Mouse (Mus musculus): Measurements from ENCODE around the gene Phykpl.

Gene Phykpl

GRCm38 (mm10) chr11:51584431-51585248 lies at the start of gene Phykpl:
Gene Phykpl (plus strand): TSS chr11:51584757.
- peak; percentile 96 to 97 for DNase-seq (ENCODE audit: low spot score in 2 of 2)

- no peak for DNase-seq (ENCODE audit: low spot score in 2 of 2)
These were observed 46.2 kb upstream of the Phykpl start for GRCm38 (mm10) chr11:51538388-51538787.

- no peak for DNase-seq (ENCODE audit: low spot score in 2 of 2)
These were observed 45.4 kb upstream of the Phykpl start for GRCm38 (mm10) chr11:51538919-51539758.

- DNase-seq (ENCODE audit: low spot score in 2 of 2) = peak; percentile 86 to 97
These were observed 44.7 kb upstream of the Phykpl start for GRCm38 (mm10) chr11:51539759-51540282.

GRCm38 (mm10) chr11:51542424-51542823 lies 42.1 kb upstream of the Phykpl start:
- DNase-seq (ENCODE audit: low spot score in 2 of 2) = no peak

- no peak for DNase-seq (ENCODE audit: low spot score in 2 of 2)
These were observed 41.0 kb upstream of the Phykpl start for GRCm38 (mm10) chr11:51543487-51544050.

- no peak for DNase-seq (ENCODE audit: low spot score in 2 of 2)
These were observed 40.1 kb upstream of the Phykpl start for GRCm38 (mm10) chr11:51544413-51544812.

GRCm38 (mm10) chr11:51545811-51546210 lies 38.7 kb upstream of the Phykpl start:
- no peak for DNase-seq (ENCODE audit: low spot score in 2 of 2)

- DNase-seq (ENCODE audit: low spot score in 2 of 2) = no peak
These were observed 33.3 kb upstream of the Phykpl start for GRCm38 (mm10) chr11:51551253-51551652.

GRCm38 (mm10) chr11:51552091-51552490 lies 32.5 kb upstream of the Phykpl start:
- DNase-seq (ENCODE audit: low spot score in 2 of 2) = no peak

- no peak for DNase-seq (ENCODE audit: low spot score in 2 of 2)
These were observed 30.0 kb upstream of the Phykpl start for GRCm38 (mm10) chr11:51554590-51554989.

GRCm38 (mm10) chr11:51555066-51555465 lies 29.5 kb upstream of the Phykpl start:
- DNase-seq (ENCODE audit: low spot score in 2 of 2) = no peak

- no peak for DNase-seq (ENCODE audit: low spot score in 2 of 2)
These were observed 21.3 kb upstream of the Phykpl start for GRCm38 (mm10) chr11:51563276-51563675.

- DNase-seq (ENCODE audit: low spot score in 2 of 2) = no peak
These were observed 19.5 kb upstream of the Phykpl start for GRCm38 (mm10) chr11:51565062-51565461.

- DNase-seq (ENCODE audit: low spot score in 2 of 2) = no peak
These were observed 18.6 kb upstream of the Phykpl start for GRCm38 (mm10) chr11:51565951-51566350.

- DNase-seq (ENCODE audit: low spot score in 2 of 2) = no peak
These were observed 15.8 kb upstream of the Phykpl start for GRCm38 (mm10) chr11:51568801-51569200.

GRCm38 (mm10) chr11:51576454-51576853 lies 8.1 kb upstream of the Phykpl start:
- no peak for DNase-seq (ENCODE audit: low spot score in 2 of 2)

- no peak for DNase-seq (ENCODE audit: low spot score in 2 of 2)
These were observed 7.0 kb upstream of the Phykpl start for GRCm38 (mm10) chr11:51577587-51577986.

- DNase-seq (ENCODE audit: low spot score in 2 of 2) = no peak
These were observed 5.5 kb upstream of the Phykpl start for GRCm38 (mm10) chr11:51579024-51579423.

- peak; percentile 55 to 73 for DNase-seq (ENCODE audit: low spot score in 2 of 2)
These were observed 1.8 kb upstream of the Phykpl start for GRCm38 (mm10) chr11:51582713-51583112.

GRCm38 (mm10) chr11:51584057-51584430 lies 513 bp upstream of the Phykpl start:
- peak in 1 of 2 experiments; percentile 28 for DNase-seq (ENCODE audit: low spot score in 2 of 2)

GRCm38 (mm10) chr11:51585608-51586252 lies 1.2 kb downstream of the Phykpl start:
- no peak for DNase-seq (ENCODE audit: low spot score in 2 of 2)
